Mouse (Mus musculus) erythroblast, adult 5-6 weeks (primary cell): Measurements from ENCODE around the gene Kat5. TPM values are rescaled to one million over a fixed set of nuclear protein-coding genes. Genes with fewer than 3 reads are reported as not detected.
A peak's percentile ranks its signal among the peaks of the same experiment; 100 is the strongest.

Experiments used
- ATAC-seq: replicated peaks from 2 replicates; pipeline ENCODE4 v1.8.0; 2016; ENCODE audit warnings: moderate number of reproducible peaks, mild to moderate bottlenecking, moderate TSS enrichment, inconsistent platforms; ENCODE audit not compliant: poor library complexity, low FRiP score, severe bottlenecking
- total RNA-seq, 2 experiments: library from RNA; stranded (forward) in 1 of 2; stranded (reverse) in 1 of 2; fragments of 150-400 nt in 1 of 2; fragments of 200-764, 138-1000 nt in 1 of 2; gene quantifications; 2 replicates each; pipeline versions ENCODE4 v1.2.3 to v1.2.4; 2015 to 2017; ENCODE audit warnings: low replicate concordance in 2 of 2

Kat5 gene
- total RNA-seq (2015; ENCODE audit: low replicate concordance) (8.2 and 11.3 TPM in 2 replicates), total RNA-seq (2017; ENCODE audit: low replicate concordance) (22.0 and 28.9 TPM in 2 replicates)

GRCm38 (mm10) chr19:5609547-5610404 is at the start of gene Kat5:
Kat5 (minus strand) TSS chr19:5610237.
- peak; percentile 92 for ATAC-seq

- ATAC-seq: no peak
These were observed 44.8 kb upstream of the Kat5 start for GRCm38 (mm10) chr19:5654720-5655298.

DNA sequence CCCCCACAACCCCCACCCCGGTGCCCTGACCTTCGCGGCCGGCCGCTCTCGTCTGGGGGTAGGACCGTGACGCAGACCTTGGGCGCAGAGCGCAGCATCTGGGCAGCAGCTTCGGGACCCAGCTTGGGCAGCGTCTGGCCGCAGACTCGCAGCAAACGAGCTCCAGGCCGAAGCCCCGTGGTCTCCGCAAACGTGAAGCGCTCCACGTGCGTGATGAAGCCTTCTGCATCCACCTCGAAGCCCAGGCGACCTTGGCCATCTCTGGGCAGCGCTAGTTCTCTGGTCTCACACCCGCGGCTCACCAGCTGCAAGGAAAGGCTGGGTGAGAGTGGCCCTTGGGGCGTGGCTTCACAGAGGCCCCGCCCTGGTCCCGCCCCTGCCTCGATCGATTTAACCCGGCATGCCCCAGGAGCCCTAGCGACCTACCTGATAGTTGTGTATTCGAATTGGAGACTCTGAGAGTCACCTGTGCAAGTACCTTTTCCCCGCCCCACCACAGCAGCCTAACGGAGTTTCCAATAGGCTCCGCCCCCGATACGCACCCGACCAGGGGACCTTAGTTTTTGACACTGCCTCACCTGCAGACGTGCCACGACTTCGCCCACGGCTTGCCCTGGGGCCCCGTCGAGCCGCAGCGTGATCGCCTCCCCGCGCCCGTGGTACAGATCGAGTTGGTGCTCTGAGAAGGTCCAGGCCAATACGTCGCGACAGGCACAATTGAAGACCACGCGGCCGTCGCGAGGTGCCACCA is 44.1 kb upstream of the Kat5 start:
- ATAC-seq: no peak

GRCm38 (mm10) chr19:5652570-5652969 is 42.5 kb upstream of the Kat5 start:
- no peak for ATAC-seq

DNA sequence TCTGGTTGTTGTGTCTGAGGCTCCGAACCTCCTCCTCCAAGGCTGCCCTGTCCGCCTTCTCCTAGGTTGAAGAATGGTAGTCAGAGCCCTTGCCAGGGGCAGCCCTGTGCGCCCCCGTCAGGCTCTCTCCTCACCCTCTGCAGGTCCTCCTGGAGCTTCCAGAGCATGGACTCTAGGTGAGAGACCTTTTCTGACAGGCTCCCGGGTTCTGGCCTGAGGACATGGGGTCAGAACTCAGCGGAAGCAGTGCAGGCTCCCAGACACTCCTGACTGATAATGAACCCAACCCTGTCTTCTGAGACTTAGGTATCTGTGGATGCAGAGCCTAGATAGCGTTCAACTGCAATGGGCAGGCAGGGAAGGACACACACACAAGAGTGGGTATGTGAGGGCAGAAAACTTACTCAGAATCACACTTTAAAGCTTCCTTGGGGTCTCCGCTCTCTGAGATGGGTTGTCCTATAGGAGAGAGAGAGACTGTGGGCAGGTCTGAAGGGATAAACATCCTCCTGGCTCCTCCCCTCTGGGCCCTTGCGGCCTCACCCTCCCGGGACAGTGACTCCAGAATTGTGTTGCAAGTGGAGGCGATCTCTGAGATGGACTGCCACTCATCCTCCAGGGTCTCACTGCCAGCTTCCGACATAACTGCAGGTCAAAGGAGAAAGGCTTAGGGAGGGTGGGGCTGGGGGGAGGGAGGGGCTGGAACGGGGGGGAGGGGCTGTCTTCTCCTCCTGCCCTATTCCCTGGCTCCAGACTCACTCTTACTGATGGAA is 41.7 kb upstream of the Kat5 start:
- ATAC-seq: no peak

DNA sequence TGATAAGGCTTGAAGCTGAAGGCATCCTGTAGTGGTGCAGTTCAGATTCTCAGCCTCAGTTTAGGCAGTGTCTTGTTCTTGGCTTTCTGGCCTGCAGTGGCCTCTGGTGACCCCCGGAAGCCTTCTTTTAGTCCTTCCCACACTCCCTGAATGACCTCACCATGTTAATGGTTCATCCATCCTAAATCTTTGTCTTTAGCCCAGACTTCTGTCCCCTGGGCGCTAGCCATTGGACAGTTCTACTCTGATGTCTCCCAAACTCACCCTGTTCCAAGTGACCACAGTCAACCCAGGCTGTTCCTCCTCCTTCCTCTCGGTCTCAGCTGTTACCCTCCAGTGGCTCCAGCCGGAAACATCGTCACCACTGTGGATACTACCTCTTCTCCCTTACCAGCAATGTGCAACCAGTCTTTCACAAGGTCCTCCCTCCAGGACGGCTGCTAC is 39.3 kb upstream of the Kat5 start:
- no peak for ATAC-seq

DNA sequence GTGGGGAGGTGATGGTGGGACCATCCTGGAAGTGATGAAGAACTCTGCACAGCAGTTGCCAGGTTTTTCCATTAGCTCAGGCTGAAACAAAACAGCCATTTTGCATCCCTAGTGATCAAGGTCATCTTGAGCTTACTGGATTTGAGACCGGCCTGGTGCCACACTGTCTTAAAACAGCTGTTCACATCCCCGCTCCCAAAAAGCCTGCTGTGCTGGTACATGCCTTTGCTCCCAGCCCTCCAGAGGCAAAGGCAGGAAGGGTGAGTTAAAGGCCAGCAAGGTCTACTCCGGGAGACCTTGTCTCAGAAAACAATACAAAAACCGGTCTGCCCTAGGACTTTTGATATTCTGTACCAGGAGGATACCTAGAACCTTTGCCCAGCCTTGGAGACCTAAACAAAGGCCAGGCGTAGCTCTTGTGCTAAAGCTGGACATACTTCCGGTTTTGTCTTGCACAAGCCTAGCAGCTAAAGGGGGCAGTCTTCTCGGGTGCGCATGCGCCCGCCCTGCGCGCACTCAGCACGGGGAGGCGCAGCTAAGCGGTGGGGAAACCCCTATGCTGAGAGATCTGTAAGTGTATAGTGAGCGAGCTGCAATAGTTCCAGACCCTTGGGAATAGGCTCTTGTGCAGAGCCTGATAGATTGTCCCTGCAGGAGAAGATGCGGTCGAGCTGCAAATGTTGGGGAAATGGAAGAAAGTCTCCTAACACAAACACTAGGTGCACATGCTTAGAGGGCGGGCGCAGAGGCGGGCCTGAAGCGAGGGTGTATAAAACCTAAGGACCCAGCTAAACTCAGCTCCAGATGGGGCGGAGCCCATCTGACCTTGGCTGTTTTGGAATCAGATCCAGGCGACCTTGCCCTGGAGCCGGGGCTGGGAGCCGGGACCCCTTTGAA is 38.6 kb upstream of the Kat5 start:
- peak; percentile 63 for ATAC-seq

GRCm38 (mm10) chr19:5647791-5648190 is 37.8 kb upstream of the Kat5 start:
- ATAC-seq: no peak

- ATAC-seq: no peak
These were observed 36.8 kb upstream of the Kat5 start for GRCm38 (mm10) chr19:5646731-5647330.

DNA sequence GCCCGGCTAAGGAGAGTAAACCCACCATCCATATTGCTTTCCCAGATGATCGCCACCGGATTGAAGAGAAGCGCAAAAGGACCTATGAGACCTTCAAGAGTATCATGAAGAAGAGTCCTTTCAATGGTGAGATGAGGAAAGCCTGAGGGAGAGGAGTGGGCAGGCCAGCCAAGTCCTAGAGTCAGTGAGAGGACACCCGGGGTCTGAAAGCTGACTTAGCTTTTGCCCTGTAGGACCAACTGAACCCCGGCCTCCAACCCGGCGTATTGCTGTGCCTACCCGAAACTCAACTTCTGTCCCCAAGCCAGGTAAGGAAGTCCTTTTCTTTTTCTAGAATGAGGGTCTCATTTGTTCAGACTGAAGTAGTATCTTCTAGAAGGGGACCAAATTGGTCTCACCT is 35.2 kb upstream of the Kat5 start:
- no peak for ATAC-seq

DNA sequence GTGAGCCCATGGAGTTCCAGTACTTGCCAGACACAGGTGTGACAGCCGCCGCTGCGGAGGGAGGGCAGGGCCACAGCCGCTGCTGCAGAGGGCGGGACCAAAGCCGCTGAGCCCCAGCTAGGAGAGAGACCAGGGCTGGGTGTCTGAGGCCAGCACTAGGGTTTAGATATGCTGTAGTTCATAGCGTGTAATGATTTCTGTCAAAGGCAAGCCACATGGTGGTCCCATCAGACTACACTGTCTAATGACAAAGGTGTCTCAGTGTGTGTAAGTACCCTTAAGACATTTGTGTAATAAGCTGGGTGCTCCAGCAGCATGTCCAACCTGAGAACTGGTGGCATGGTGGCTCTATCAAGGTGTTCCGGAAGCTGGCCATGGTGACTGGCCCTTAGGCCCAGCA is 31.6 kb upstream of the Kat5 start:
- ATAC-seq: no peak

- ATAC-seq: no peak
These were observed 31.0 kb upstream of the Kat5 start for GRCm38 (mm10) chr19:5641021-5641420.

GRCm38 (mm10) chr19:5640339-5640738 is 30.3 kb upstream of the Kat5 start:
- ATAC-seq: no peak

GRCm38 (mm10) chr19:5638416-5639005 is 28.5 kb upstream of the Kat5 start:
- ATAC-seq: no peak

- ATAC-seq: peak; percentile 84
These were observed 27.3 kb upstream of the Kat5 start, which contains the start of gene Rela for GRCm38 (mm10) chr19:5637069-5638047. Rela (plus strand) TSS chr19:5637483.

- ATAC-seq: no peak; the same call in 1 of the 2 replicates
These were observed 26.6 kb upstream of the Kat5 start for GRCm38 (mm10) chr19:5636571-5637041.
